In genomic region chr7:4631031-4631430, GRCm38 (mm10) we compare ENCODE assay signal across 8 mouse cellular contexts. TPM values are rescaled to one million over a fixed set of nuclear protein-coding genes. Genes with fewer than 3 reads are reported as not detected.
DNase-seq lines count a peak whose midpoint lies in the region; ATAC-seq and TF ChIP-seq lines count a peak whose summit lies in the region.

Gene Tmem86b (minus strand): TSS chr7:4631422.

- DNase-seq in frontal cortex, adult 2 months (ENCODE audit: extremely low spot score in 1 of 2, low spot score in 1 of 2): no peak
- no peak for DNase-seq in frontal cortex, postnatal 14 days (ENCODE audit: low spot score in 2 of 2)
- DNase-seq in kidney, postnatal 10 days: peak; percentile 57
- no peak for DNase-seq in hindbrain, embryonic 11.5 days (ENCODE audit: low spot score)
- no peak for DNase-seq in lung, adult 18-20 months
- no peak for DNase-seq in neural tube, embryonic 10.5 days (ENCODE audit: extremely low spot score, low spot score)

- no peaks in the 10 kb centered on the region; the same call in 1 of the 2 replicates for H3K4me1 ChIP-seq in bone marrow, adult 2 months (ENCODE audit: control insufficient read depth, insufficient read depth, low read length)
- H3K4me1 ChIP-seq in liver, embryonic 16.5 days (ENCODE audit: control insufficient read depth, low read depth, low read length): peaks cover 60% of the 10 kb centered on the region
- H3K4me1 ChIP-seq in hindbrain, embryonic 11.5 days (replicated peaks; ENCODE audit: control insufficient read depth, insufficient read depth, low read length): no peaks in the 10 kb centered on the region

- H3K9me3 ChIP-seq in liver, embryonic 16.5 days (replicated peaks; ENCODE audit: control insufficient read depth, low read length): no peaks in the 10 kb centered on the region
- H3K9me3 ChIP-seq in hindbrain, embryonic 11.5 days (ENCODE audit: control insufficient read depth, low read length): no peaks in the 10 kb centered on the region

- ATAC-seq in liver, embryonic 16.5 days (ENCODE audit: low read depth): peak; percentile 66
- ATAC-seq in hindbrain, embryonic 11.5 days (ENCODE audit: low FRiP score): no peak

- H3K27ac ChIP-seq in bone marrow, adult 2 months (ENCODE audit: control insufficient read depth, insufficient read depth, low read depth, low read length, poor library complexity): peak within 1 kb of the TSS; percentile 55
- peak within 1 kb of the TSS; percentile 98 for H3K27ac ChIP-seq in liver, embryonic 16.5 days (ENCODE audit: low read length)
- no peak within 1 kb of the TSS for H3K27ac ChIP-seq in hindbrain, embryonic 11.5 days (ENCODE audit: low read depth, low read length)

- H3K4me2 ChIP-seq in liver, embryonic 16.5 days (ENCODE audit: low read depth, low read length): peak within 1 kb of the TSS; percentile 80
- no peak within 1 kb of the TSS for H3K4me2 ChIP-seq in hindbrain, embryonic 11.5 days (replicated peaks; ENCODE audit: low read depth, low read length)

- H3K27me3 ChIP-seq in liver, embryonic 16.5 days (ENCODE audit: control insufficient read depth, insufficient read depth, low read depth, low read length): no peaks in the 10 kb centered on the region
- no peaks in the 10 kb centered on the region for H3K27me3 ChIP-seq in hindbrain, embryonic 11.5 days (ENCODE audit: control insufficient read depth, insufficient read depth, low read length)

- H3K36me3 ChIP-seq in liver, embryonic 16.5 days (ENCODE audit: control insufficient read depth, insufficient read depth): peaks cover 40% of the 10 kb centered on the region
- peaks cover 12% of the 10 kb centered on the region; the same call in 1 of the 2 replicates for H3K36me3 ChIP-seq in hindbrain, embryonic 11.5 days (ENCODE audit: control insufficient read depth, insufficient read depth, low read length)

- 66% methylated on average over 4 of the region's 4 CpGs for WGBS in bone marrow, adult 2 months
- 37% methylated on average over 4 of the region's 4 CpGs for WGBS in liver, embryonic 16.5 days (ENCODE audit: insufficient replicate concordance)
- WGBS in hindbrain, embryonic 11.5 days: 86% methylated on average over 4 of the region's 4 CpGs

- no peak within 1 kb of the TSS for H3K4me3 ChIP-seq in bone marrow, adult 2 months (replicated peaks; ENCODE audit: control insufficient read depth, low read depth, low read length)
- H3K4me3 ChIP-seq in liver, embryonic 16.5 days (ENCODE audit: low read depth, low read length): peak within 1 kb of the TSS; percentile 72
- H3K4me3 ChIP-seq in hindbrain, embryonic 11.5 days (ENCODE audit: low read depth, low read length): no peak within 1 kb of the TSS

- TF ChIP-seq CTCF in bone marrow, adult 2 months (IDR thresholded peaks at IDR 0.05; ENCODE audit: control insufficient read depth, insufficient read depth, low read length): no peak

- peak within 1 kb of the TSS; percentile 38 for H3K9ac ChIP-seq in liver, embryonic 16.5 days (ENCODE audit: low read depth, low read length)
- no peak within 1 kb of the TSS for H3K9ac ChIP-seq in hindbrain, embryonic 11.5 days (ENCODE audit: low read depth, low read length)

- no peak for TF ChIP-seq POLR2A in bone marrow, adult 2 months (IDR thresholded peaks at IDR 0.05; ENCODE audit: borderline replicate concordance, control insufficient read depth, low read depth, low read length)

RNA-seq across cellular contexts. Expression of gene Tmem86b, which starts in this region (rescaled TPM):
- 37.9 and 45.7 TPM in 2 replicates for polyA plus RNA-seq in frontal cortex, adult 2 months (2012; rRNA removed)
- 36.2 and 42.5 TPM in 2 replicates for polyA plus RNA-seq in bone marrow, adult 2 months (2011; ENCODE audit: insufficient read depth, insufficient read length, low replicate concordance, missing spikeins)
- 38.2 and 39.0 TPM in 2 replicates for polyA plus RNA-seq in liver, embryonic 16.5 days (2015; fragmentation: Nextera tagmentation; extraction: Ambion mirVana)
- polyA plus RNA-seq in hindbrain, embryonic 11.5 days (2014; fragmentation: Nextera tagmentation; extraction: Ambion mirVana): 3.2 and 3.3 TPM in 2 replicates
